Mouse (Mus musculus) G1E-ER4 (cell line): ENCODE measurements around the gene Sap30bp. TPM values are rescaled to one million over a fixed set of nuclear protein-coding genes. Genes with fewer than 3 reads are reported as not detected.
A peak's percentile ranks its signal among the peaks of the same experiment; 100 is the strongest.

Source experiments
- GATA1 ChIP-seq: IDR thresholded peaks from one replicate; pipeline ENCODE4 v1.8.0; 2012; ENCODE audit warnings: low read length, inconsistent platforms
- polyA plus RNA-seq: library from polyadenylated mRNA; stranded (reverse); fragments of >175 nt; gene quantifications from 2 replicates; pipeline ENCODE4 v1.2.3, GENCODE M21; 2012

Gene Sap30bp
- polyA plus RNA-seq, 1 experiment, result 26.9 TPM

DNA sequence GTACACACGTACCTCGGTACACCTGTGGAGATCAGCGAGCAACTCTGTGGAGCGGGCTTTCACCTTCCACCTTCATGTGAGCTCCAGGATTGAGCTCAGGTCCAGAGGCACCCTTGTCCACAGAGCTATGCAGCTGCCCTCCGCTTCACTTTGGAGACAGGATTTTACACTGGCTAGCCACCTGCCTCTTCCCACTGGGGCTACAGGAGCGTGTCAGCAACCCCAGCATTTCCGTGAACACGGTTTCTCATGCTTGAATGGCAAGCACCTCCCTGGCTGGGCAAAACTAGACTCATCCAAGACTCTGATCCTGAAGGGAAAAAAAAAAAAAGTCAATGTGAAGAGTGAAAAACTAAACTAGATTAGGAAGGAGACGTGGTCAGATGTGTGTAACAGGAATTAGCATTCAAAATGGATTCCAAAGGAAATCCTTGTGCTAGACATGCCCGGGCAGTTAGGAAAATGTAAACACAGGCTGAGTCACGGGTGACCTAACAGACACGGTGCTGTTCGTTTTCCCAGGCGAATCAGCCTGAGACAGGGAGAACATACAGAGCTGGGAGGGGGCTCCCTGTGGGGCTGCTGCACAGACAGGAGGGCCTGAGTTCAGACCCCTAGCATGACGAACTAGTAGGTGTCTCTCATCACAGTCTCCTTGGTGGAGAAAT, 37.1 kb downstream of the Sap30bp start:
- TF ChIP-seq GATA1, result no peak

DNA sequence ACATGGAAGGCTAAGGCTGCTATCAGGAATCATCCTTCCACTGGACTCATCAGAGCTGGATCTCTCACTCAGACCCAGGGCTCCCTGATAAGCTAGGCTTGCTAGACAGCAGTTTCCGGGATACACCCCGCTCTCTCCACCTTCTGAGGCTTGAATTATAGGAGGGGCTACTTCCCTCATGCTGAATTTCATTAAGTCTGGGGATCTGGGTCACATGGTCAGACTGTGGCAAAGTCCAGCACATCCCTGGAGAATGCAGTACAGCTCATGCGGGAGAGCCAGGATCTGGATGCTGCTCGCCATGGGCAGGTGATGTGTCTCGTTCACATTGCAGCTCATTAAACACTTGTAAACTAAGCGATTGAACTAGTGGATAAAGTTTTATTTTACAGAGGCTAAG, 37.9 kb downstream of the Sap30bp start:
- TF ChIP-seq GATA1, result no peak

DNA sequence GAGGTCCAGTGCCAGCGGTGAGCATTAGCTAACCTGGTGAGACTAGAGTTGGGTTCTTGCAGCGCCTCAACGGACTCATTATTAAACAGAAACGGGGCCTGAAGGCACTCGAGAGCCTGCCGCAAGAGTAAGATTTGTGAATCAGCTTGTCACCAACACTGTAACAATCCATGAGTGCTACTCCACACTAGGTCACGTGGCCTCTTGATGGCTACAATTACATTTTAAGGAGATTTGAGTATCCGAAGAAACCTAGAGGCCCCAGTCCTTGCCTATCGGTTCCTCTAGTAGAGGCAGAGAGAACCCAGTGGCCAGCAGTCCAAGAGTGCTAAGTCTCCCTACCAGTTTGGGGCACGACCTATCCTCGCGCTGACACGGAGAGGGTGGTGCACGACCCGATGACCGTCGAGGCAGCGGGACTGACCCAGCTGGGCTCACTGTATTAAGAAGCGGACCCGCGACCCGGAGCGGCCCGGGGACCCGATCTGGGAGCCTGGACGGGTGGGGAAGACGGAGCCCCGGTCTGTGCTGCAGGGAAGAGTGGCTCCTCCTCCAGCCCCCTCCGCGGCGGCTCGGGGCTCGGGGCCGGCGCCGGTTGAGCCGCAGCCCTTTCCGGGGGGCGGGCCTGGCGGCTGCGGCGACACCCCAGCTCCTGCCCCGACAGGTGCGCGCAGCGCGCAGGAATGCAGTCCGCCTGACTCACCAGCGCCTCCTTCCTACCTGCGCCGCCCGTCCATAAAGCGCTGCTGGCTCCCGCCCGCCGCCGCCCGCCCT, 41.4 kb downstream of the Sap30bp start, which contains the start of gene Itgb4:
TSS of gene Itgb4 (plus strand) at position 401 of the 774 bp plus-strand sequence.
- no peak for TF ChIP-seq GATA1

DNA sequence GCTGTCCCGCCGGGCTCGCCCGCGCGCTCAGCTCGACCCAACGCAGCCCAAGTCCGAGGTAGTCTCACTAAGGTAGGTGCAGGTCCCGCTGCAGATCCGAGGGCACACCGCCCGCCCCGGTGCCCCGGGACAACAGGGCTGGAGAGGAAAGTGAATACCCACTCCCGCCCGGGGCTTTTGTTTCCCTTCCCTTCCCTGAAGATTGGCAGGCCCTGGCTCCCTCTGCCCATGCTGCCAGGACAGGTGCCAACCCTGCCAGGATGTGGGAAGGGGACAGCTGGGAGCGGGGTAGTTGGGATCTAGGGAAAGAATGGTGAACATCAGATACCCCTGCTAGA, 42.0 kb downstream of the Sap30bp start:
- no peak for TF ChIP-seq GATA1

DNA sequence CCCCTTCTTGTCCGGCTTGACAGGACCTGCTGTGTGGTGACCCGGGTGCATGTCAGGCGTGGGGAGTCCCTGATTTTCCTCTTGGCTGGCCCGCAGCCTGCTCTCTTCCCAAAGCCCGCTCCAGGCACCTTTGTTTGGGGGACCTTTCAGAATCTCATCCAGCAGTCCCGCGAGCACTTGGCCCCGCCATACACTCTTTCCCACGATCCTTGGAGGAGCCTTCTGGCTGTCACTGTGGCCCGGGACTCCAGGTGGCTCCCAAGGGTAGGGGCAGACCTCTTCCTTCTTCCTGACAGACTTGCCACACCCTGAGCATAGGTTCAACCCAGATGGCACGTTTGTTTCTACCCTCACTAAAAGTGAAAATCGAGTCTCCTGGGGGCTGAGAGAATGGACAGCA, 42.5 kb downstream of the Sap30bp start:
- no peak for TF ChIP-seq GATA1

DNA sequence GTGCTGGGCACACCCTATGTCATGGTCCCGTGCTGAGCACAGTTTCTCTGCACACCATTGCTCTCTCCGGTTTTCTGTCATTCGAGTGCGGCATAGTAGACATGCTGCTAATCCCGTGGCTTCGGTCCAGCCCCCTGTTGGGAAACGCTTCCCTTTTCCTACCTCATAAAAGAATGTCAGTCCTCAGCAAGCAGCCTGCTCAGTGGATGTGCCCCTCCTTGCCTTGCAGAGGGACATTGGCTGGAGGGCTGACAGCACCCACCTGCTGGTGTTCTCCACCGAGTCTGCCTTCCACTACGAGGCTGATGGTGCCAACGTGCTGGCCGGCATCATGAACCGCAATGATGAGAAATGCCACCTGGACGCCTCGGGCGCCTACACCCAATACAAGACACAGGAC, 49.4 kb downstream of the Sap30bp start:
- TF ChIP-seq GATA1, result no peak

DNA sequence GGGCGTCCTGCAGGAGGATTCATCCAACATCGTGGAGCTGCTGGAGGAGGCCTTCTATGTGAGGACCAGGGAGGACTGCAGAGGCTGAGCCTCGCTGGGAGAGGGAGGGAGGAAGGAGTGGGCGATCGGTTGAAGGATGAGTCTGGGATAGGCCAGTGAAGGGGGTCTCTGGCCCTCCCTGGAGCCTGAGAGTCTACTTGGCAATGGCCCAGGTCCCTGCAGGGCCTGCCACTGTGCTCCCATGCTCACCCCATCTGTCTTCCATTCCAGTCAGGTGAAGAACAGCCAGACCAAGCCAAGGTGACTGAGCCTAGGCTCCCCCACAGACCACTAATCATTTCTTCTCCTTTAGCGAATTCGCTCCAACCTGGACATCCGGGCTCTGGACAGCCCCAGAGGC, 50.2 kb downstream of the Sap30bp start:
- no peak for TF ChIP-seq GATA1

DNA sequence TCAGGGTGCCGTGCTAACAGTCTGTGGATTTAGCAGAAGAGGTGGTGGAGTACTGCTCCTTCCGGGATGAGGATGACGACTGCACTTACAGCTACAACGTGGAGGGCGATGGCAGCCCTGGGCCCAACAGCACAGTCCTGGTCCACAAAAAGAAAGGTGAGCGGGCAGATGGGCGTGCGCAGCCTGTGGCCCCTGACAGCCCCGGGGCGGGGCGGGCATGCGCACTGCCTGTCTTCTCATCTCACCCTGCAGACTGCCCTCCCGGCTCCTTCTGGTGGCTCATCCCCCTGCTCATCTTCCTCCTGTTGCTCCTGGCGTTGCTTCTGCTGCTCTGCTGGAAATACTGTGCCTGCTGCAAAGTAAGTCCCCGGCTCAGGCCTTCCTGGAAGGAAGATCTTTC, 56.6 kb downstream of the Sap30bp start:
- no peak for TF ChIP-seq GATA1

DNA sequence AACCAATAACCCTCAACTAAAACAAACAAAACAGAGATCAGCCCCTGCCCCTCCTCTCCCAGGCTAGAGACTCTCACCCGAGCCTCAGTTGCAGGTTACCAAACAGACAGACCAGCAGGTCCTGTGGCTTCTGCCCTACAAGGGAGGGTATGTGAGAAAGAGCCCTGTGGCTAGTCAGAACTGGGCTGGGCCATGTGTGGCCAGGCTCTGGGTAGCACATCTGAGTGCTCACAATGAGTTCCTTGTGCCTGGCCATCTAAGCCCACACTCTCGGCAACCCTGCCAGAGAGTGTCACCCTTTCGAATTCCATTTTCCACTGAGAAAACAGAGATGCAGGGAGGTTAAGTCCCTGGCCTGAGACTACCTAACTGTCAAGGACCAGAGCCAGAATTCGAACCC, 59.0 kb downstream of the Sap30bp start:
- TF ChIP-seq GATA1, result no peak

DNA sequence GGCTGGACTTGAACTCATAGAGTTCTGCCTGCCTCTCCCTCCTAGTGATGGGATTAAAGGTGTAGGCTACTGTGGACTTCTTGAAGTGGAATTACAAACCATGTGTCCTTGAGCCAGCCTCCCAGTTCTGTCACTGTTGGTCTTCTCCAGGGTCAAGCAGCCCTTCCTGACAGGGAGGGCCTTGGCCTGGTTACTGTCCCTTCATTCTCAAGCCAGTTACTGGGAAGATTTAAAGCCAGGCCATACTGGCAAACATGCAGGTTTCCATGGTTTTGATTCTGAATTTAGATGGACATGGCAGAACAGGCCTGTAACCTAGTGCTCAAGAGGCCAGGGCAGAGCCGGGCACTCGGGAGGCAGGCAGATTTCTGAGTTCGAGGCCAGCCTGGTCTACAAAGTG, 62.2 kb downstream of the Sap30bp start:
- TF ChIP-seq GATA1, result no peak

DNA sequence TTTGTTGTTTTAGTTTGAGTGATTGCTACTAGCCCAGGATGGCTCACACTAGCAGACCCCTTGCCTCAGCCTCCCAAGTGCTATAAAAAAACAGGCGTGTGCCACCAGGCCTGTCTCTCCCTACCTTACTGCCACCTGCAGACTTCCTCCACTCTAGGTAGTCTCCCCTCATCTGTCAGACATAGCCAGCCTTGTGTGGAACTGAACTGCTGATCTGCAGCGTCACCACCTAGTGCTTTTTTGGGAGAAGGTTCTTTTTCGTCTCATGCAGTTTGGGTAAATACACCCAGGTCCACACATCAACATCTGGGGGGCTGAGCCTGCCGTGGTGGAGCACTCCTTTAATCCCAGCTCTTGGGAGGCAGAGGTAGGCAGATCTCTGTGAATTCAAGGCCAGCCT, 64.0 kb downstream of the Sap30bp start:
- no peak for TF ChIP-seq GATA1

DNA sequence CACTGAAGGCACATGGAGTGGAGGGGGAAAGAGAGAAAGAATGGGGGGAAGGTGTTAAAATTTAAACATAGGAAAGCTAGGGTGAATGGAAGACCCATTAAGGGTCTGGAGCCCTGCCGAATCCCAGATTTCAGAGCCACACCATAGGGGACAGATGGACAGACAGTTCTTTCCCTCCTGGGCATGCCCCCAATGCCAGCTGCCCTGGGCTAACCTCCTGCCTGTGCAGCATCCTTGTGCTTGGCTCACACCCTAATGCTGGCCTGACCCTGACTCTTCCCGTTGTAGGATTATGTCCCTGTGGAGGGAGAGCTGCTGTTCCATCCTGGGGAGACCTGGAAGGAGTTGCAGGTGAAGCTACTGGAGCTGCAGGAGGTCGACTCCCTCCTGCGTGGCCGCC, 64.6 kb downstream of the Sap30bp start:
- no peak for TF ChIP-seq GATA1

DNA sequence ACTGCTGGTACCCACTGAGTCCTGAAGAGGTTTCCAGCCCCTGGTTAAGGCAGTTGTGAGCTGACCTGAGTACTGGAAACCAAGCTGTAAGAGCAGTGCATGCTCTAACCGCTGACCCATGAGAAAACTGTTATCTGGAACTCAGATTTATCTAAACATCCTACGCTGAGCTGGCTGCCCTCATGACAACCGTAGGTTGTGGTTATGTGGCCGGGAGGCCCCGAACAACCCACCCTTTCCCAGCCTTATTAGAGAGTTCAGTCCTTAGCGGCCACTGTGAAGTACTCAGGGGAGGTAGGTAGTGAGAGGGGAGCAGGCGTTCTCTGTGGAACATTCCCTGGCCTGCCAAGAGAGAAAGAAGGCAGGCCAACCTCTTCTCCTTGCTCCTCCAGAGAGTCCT, 65.9 kb downstream of the Sap30bp start:
- TF ChIP-seq GATA1, result peak; percentile 47

DNA sequence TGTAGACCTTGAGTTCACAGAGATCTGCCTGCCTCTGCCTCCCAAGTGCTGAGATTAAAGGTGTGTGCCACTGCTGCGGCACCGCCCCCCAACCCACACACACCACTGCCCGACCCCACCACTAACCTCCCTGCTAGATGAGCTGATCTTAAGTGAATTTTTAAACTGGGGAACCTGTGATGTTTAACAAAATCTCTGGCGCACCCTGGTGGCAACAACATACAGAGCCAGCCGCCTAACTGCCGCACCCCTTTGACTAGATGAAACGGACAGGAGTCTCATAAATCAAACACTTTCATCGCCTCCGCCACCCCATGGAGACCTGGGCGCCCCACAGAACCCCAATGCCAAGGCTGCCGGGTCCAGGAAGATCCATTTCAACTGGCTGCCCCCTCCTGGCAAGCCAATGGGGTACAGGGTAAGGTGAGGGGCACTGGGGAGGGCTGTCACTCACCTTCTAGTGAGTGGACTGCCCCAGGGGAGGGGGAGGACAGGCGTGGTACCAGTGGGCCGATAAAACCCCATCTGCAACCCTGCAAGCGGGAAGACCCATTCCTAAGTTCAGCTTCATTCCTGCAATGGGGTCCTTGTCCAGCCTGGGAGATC, 66.6 kb downstream of the Sap30bp start:
- TF ChIP-seq GATA1, result no peak

DNA sequence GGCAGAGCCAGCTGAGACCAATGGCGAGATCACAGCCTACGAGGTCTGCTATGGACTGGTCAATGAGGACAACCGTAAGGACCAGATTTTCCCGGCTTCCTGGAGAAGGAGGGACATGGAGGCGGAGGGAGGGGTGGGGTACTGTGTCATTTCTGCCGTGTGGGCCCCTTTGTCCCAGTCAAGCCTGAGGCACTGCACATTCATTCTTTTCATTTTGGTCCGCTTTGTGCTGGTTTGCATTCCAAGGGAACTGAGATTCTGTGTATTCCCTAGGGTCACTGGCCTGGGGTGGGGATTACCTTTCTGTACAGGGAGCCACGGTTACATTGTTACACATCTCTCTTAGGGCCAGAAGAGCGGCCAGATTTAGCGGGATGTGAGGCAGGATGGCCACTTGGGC, 67.5 kb downstream of the Sap30bp start:
- no peak for TF ChIP-seq GATA1

DNA sequence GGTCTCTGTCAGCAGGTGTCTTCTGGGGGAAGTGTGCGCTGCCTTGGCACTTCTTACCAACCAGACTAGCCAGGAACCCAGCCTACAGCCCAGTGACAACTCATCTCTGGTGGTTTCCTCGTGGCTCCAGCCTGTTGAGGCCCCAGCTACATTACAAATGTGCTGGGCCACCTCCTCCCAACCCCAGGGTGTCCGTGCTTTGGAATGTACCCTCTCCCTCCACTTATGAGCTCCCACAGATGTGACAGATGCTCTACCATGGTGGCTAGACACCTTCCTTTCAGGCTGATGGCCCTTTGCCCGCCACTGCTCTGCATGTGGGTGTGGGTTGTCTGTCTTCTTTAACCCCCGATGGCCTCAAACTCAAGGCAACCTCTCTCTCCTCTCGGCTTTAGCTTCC, 68.6 kb downstream of the Sap30bp start:
- no peak for TF ChIP-seq GATA1

DNA sequence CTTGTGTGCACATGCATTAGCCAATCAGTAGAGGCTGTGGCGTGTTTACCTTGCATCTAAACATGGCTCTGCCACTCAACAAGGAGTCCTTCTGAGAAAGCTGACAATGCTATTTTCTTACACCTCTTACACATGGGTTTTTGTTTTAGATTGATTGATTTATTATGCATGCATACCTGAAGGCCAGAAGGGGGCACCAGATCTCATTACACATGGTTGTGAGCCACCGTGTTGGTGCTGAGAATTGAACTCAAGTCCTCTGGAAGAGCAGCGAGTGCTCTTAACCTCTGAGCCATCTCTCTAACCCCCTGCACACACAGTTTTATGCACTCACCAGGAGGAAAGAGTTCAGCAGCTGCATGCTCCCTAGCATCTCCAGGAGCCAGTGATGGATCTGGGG, 69.8 kb downstream of the Sap30bp start:
- no peak for TF ChIP-seq GATA1
